Mouse (Mus musculus): ENCODE measurements around the gene Scrn1. TPM values are rescaled to one million over a fixed set of nuclear protein-coding genes. Genes with fewer than 3 reads are reported as not detected.

Scrn1 gene
- polyA plus RNA-seq, 1 experiment from 2014 or later: 96.6 TPM

- ATAC-seq: no peak
- Histone ChIP-seq H3K36me3 (peaks cover 47% of the 10 kb centered on the region), H3K9ac (replicated peaks) (no peak overlapping the region), H3K27ac (no peak overlapping the region), H3K4me3 (replicated peaks) (no peak overlapping the region), H3K4me2 (replicated peaks) (no peak overlapping the region), H3K27me3 (no peaks in the 10 kb centered on the region), H3K9me3 (no peaks in the 10 kb centered on the region), H3K4me1 (replicated peaks) (peaks cover 26% of the 10 kb centered on the region)
- WGBS: 85% methylated on average over 2 of the region's 2 CpGs
Measured at GRCm38 (mm10) chr6:54512256-54512655, 54.0 kb downstream of the Scrn1 start.

GRCm38 (mm10) chr6:54509264-54509663 lies 57.0 kb downstream of the Scrn1 start:
- Histone ChIP-seq H3K4me2 (replicated peaks) (no peak overlapping the region), H3K36me3 (peaks cover 40% of the 10 kb centered on the region), H3K4me1 (replicated peaks) (peaks cover 30% of the 10 kb centered on the region), H3K9me3 (no peaks in the 10 kb centered on the region), H3K4me3 (replicated peaks) (no peak overlapping the region), H3K27ac (peak overlapping the region; percentile 81), H3K9ac (replicated peaks) (no peak overlapping the region), H3K27me3 (no peaks in the 10 kb centered on the region)
- ATAC-seq: 0 out of 2 replicates have a peak, but pooled peaks have one; percentile 24
- 91% methylated on average over 13 of the region's 13 CpGs for WGBS

GRCm38 (mm10) chr6:54508256-54508793 lies 58.0 kb downstream of the Scrn1 start:
- peaks cover 33% of the 10 kb centered on the region for H3K36me3 ChIP-seq
- H3K4me3 ChIP-seq (replicated peaks): no peak overlapping the region
- no peaks in the 10 kb centered on the region for H3K9me3 ChIP-seq
- peak overlapping the region; percentile 81 for H3K27ac ChIP-seq
- 28% methylated on average over 6 of the region's 6 CpGs for WGBS
- H3K27me3 ChIP-seq: no peaks in the 10 kb centered on the region
- no peak overlapping the region for H3K4me2 ChIP-seq (replicated peaks)
- ATAC-seq: peak; percentile 78
- H3K9ac ChIP-seq (replicated peaks): peak overlapping the region; percentile 2; the same call in 1 of the 2 replicates
- H3K4me1 ChIP-seq (replicated peaks): peaks cover 30% of the 10 kb centered on the region

GRCm38 (mm10) chr6:54507808-54508207 lies 58.5 kb downstream of the Scrn1 start:
- H3K4me3 ChIP-seq (replicated peaks): no peak overlapping the region
- H3K27me3 ChIP-seq: no peaks in the 10 kb centered on the region
- no peaks in the 10 kb centered on the region for H3K9me3 ChIP-seq
- WGBS: 58% methylated on average over 5 of the region's 5 CpGs
- H3K4me1 ChIP-seq (replicated peaks): peaks cover 30% of the 10 kb centered on the region
- H3K27ac ChIP-seq: peak overlapping the region; percentile 81
- H3K4me2 ChIP-seq (replicated peaks): no peak overlapping the region
- peak overlapping the region; percentile 2; the same call in 1 of the 2 replicates for H3K9ac ChIP-seq (replicated peaks)
- peak; percentile 49 for ATAC-seq
- H3K36me3 ChIP-seq: peaks cover 31% of the 10 kb centered on the region

GRCm38 (mm10) chr6:54507002-54507401 lies 59.3 kb downstream of the Scrn1 start:
- Histone ChIP-seq H3K36me3 (peaks cover 36% of the 10 kb centered on the region), H3K27ac (peak overlapping the region; percentile 81; the same call in 1 of the 2 replicates), H3K4me1 (replicated peaks) (peaks cover 30% of the 10 kb centered on the region), H3K9me3 (no peaks in the 10 kb centered on the region), H3K4me2 (replicated peaks) (no peak overlapping the region), H3K27me3 (no peaks in the 10 kb centered on the region), H3K4me3 (replicated peaks) (no peak overlapping the region), H3K9ac (replicated peaks) (no peak overlapping the region)
- WGBS: 43% methylated on average over 8 of the region's 8 CpGs
- ATAC-seq: 0 out of 2 replicates have a peak, but pooled peaks have one; percentile 2

DNA sequence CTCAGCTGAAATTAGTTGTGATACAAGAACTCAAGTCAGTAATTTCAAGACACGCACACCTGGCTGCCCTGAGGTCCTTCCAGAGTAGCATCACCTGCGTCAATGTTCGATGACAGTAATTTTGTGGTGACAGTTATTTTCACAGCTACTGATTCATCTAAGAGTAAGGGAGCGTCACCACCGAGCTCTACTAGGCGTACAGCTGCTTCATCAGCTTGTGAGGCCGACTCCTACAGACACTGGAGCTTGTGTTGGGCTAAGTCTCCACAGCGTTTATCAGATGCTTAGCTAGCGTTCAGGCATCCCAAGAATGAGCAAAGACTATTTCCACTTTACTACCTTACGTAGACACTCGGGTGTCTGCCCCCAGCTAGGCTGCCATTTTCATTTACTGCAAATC lies 60.0 kb downstream of the Scrn1 start:
- Histone ChIP-seq H3K9ac (replicated peaks) (no peak overlapping the region), H3K4me1 (replicated peaks) (peaks cover 30% of the 10 kb centered on the region), H3K4me2 (replicated peaks) (no peak overlapping the region), H3K4me3 (replicated peaks) (no peak overlapping the region), H3K36me3 (peaks cover 38% of the 10 kb centered on the region), H3K27ac (no peak overlapping the region), H3K9me3 (no peaks in the 10 kb centered on the region), H3K27me3 (no peaks in the 10 kb centered on the region)
- WGBS: 91% methylated on average over 11 of the region's 11 CpGs
- ATAC-seq: no peak

GRCm38 (mm10) chr6:54502661-54503115 lies 63.6 kb downstream of the Scrn1 start:
- peaks cover 8% of the 10 kb centered on the region for H3K4me1 ChIP-seq (replicated peaks)
- no peak for ATAC-seq
- WGBS: 87% methylated on average over 6 of the region's 6 CpGs
- H3K9me3 ChIP-seq: 0 out of 2 replicates have a peak, but pooled peaks cover 4% of the 10 kb centered on the region
- H3K27ac ChIP-seq: no peak overlapping the region
- H3K9ac ChIP-seq (replicated peaks): no peak overlapping the region
- H3K4me3 ChIP-seq (replicated peaks): no peak overlapping the region
- H3K27me3 ChIP-seq: no peaks in the 10 kb centered on the region
- H3K4me2 ChIP-seq (replicated peaks): no peak overlapping the region
- H3K36me3 ChIP-seq: peaks cover 40% of the 10 kb centered on the region

GRCm38 (mm10) chr6:54496214-54496613 lies 70.1 kb downstream of the Scrn1 start:
- H3K4me2 ChIP-seq (replicated peaks): no peak overlapping the region
- peaks cover 16% of the 10 kb centered on the region for H3K36me3 ChIP-seq
- no peak overlapping the region for H3K27ac ChIP-seq
- 0 out of 2 replicates have a peak, but pooled peaks cover 4% of the 10 kb centered on the region for H3K9me3 ChIP-seq
- H3K9ac ChIP-seq (replicated peaks): no peak overlapping the region
- no peaks in the 10 kb centered on the region for H3K27me3 ChIP-seq
- no peak overlapping the region for H3K4me3 ChIP-seq (replicated peaks)
- no peak for ATAC-seq
- WGBS: 90% methylated on average over 7 of the region's 7 CpGs
- H3K4me1 ChIP-seq (replicated peaks): peaks cover 16% of the 10 kb centered on the region

- H3K9me3 ChIP-seq: no peaks in the 10 kb centered on the region
- H3K4me1 ChIP-seq (replicated peaks): peaks cover 16% of the 10 kb centered on the region
Measured at GRCm38 (mm10) chr6:54494612-54495398, 71.5 kb downstream of the Scrn1 start.

DNA sequence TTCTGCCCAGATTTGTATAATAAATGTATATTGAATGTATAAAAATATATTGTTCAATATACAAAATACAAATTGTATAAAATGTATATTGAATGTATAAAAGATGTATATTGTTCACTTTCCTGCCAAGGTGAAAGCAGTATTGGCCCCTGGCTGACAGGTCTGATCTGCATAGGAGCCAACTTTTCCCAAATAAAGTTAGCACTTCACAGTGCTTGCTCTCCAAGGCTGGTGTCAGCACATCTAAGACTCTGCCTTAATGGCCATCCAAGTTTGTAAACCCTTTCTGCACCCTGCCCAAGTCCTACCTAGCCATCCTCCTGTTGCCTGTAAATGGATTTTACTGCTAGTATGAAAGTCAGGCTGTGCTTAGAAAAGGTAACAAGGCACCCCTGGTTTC lies 72.2 kb downstream of the Scrn1 start:
- Histone ChIP-seq H3K36me3 (0 out of 2 replicates have a peak, but pooled peaks cover under 1% of the 10 kb centered on the region), H3K9ac (replicated peaks) (no peak overlapping the region), H3K27ac (no peak overlapping the region), H3K27me3 (no peaks in the 10 kb centered on the region), H3K4me1 (replicated peaks) (peaks cover 16% of the 10 kb centered on the region), H3K9me3 (no peaks in the 10 kb centered on the region), H3K4me2 (replicated peaks) (no peak overlapping the region), H3K4me3 (replicated peaks) (no peak overlapping the region)
- no peak for ATAC-seq

More at GRCm38 (mm10) chr6:54494612-54495398, 71.5 kb downstream of the Scrn1 start:
- 57% methylated on average over 11 of the region's 11 CpGs for WGBS
- Histone ChIP-seq H3K27ac (no peak overlapping the region), H3K4me3 (replicated peaks) (no peak overlapping the region), H3K4me2 (replicated peaks) (no peak overlapping the region), H3K27me3 (no peaks in the 10 kb centered on the region), H3K36me3 (peaks cover 2% of the 10 kb centered on the region; the same call in 1 of the 2 replicates), H3K9ac (replicated peaks) (no peak overlapping the region)
- no peak for ATAC-seq

GRCm38 (mm10) chr6:54491074-54491473 lies 75.2 kb downstream of the Scrn1 start:
- Histone ChIP-seq H3K4me1 (replicated peaks) (peaks cover 15% of the 10 kb centered on the region), H3K36me3 (0 out of 2 replicates have a peak, but pooled peaks cover 3% of the 10 kb centered on the region), H3K27ac (no peak overlapping the region), H3K4me2 (replicated peaks) (no peak overlapping the region), H3K9ac (replicated peaks) (no peak overlapping the region), H3K27me3 (peaks cover 5% of the 10 kb centered on the region; the same call in 1 of the 2 replicates), H3K4me3 (replicated peaks) (no peak overlapping the region), H3K9me3 (no peaks in the 10 kb centered on the region)
- WGBS: 73% methylated on average over 7 of the region's 7 CpGs
- no peak for ATAC-seq

- Histone ChIP-seq H3K9ac (replicated peaks) (no peak overlapping the region), H3K4me2 (replicated peaks) (peak overlapping the region; percentile 58), H3K4me1 (replicated peaks) (peaks cover 13% of the 10 kb centered on the region), H3K27ac (no peak overlapping the region), H3K27me3 (peaks cover 5% of the 10 kb centered on the region; the same call in 1 of the 2 replicates), H3K4me3 (replicated peaks) (0 out of 2 replicates have a peak overlapping the region, but pooled peaks have one; percentile 28), H3K9me3 (no peaks in the 10 kb centered on the region), H3K36me3 (0 out of 2 replicates have a peak, but pooled peaks cover 3% of the 10 kb centered on the region)
- peak; percentile 18; the same call in 1 of the 2 replicates for ATAC-seq
- 32% methylated on average over 6 of the region's 6 CpGs for WGBS
Measured at GRCm38 (mm10) chr6:54485973-54486569, 80.2 kb downstream of the Scrn1 start.
